Mouse (Mus musculus): ENCODE results near the gene Hivep3.

Hivep3 gene

GRCm38 (mm10) chr4:119816620-119817356 is 83.2 kb downstream of the Hivep3 start:
- no peak for DNase-seq

- no peak for DNase-seq
These were observed 92.4 kb downstream of the Hivep3 start for GRCm38 (mm10) chr4:119825956-119826355.

- DNase-seq = no peak
These were observed 94.8 kb downstream of the Hivep3 start for GRCm38 (mm10) chr4:119828386-119828785.

- no peak for DNase-seq
These were observed 95.4 kb downstream of the Hivep3 start for GRCm38 (mm10) chr4:119828996-119829395.

GRCm38 (mm10) chr4:119833333-119833732 is 99.7 kb downstream of the Hivep3 start:
- DNase-seq = no peak

- DNase-seq = no peak
These were observed 100.3 kb downstream of the Hivep3 start for GRCm38 (mm10) chr4:119833884-119834283.

- DNase-seq = no peak
These were observed 102.6 kb downstream of the Hivep3 start for GRCm38 (mm10) chr4:119836181-119836580.

- no peak for DNase-seq
These were observed 104.0 kb downstream of the Hivep3 start for GRCm38 (mm10) chr4:119837505-119838065.

- no peak for DNase-seq
These were observed 104.7 kb downstream of the Hivep3 start for GRCm38 (mm10) chr4:119838308-119838707.

- no peak for DNase-seq
These were observed 109.7 kb downstream of the Hivep3 start for GRCm38 (mm10) chr4:119843294-119843693.

- DNase-seq = no peak
These were observed 110.7 kb downstream of the Hivep3 start for GRCm38 (mm10) chr4:119844267-119844666.

GRCm38 (mm10) chr4:119845596-119846161 is 112.1 kb downstream of the Hivep3 start:
- no peak for DNase-seq

GRCm38 (mm10) chr4:119852483-119852882 is 118.9 kb downstream of the Hivep3 start:
- DNase-seq = no peak

- DNase-seq = no peak
These were observed 120.9 kb downstream of the Hivep3 start for GRCm38 (mm10) chr4:119854307-119855144.

- no peak for DNase-seq
These were observed 125.9 kb downstream of the Hivep3 start for GRCm38 (mm10) chr4:119859454-119859853.

GRCm38 (mm10) chr4:119861001-119861400 is 127.4 kb downstream of the Hivep3 start:
- DNase-seq = no peak

GRCm38 (mm10) chr4:119865827-119866455 is 132.4 kb downstream of the Hivep3 start:
- peak; percentile 26 for DNase-seq

- no peak for DNase-seq
These were observed 133.5 kb downstream of the Hivep3 start for GRCm38 (mm10) chr4:119867132-119867531.

GRCm38 (mm10) chr4:119870411-119870810 is 136.8 kb downstream of the Hivep3 start:
- DNase-seq = no peak

GRCm38 (mm10) chr4:119871441-119871840 is 137.9 kb downstream of the Hivep3 start:
- no peak for DNase-seq

- DNase-seq = no peak
These were observed 138.4 kb downstream of the Hivep3 start for GRCm38 (mm10) chr4:119871861-119872582.

GRCm38 (mm10) chr4:119873935-119874334 is 140.4 kb downstream of the Hivep3 start:
- DNase-seq = no peak
